9 mouse cellular contexts compared by ENCODE assay signal in the genomic region with DNA sequence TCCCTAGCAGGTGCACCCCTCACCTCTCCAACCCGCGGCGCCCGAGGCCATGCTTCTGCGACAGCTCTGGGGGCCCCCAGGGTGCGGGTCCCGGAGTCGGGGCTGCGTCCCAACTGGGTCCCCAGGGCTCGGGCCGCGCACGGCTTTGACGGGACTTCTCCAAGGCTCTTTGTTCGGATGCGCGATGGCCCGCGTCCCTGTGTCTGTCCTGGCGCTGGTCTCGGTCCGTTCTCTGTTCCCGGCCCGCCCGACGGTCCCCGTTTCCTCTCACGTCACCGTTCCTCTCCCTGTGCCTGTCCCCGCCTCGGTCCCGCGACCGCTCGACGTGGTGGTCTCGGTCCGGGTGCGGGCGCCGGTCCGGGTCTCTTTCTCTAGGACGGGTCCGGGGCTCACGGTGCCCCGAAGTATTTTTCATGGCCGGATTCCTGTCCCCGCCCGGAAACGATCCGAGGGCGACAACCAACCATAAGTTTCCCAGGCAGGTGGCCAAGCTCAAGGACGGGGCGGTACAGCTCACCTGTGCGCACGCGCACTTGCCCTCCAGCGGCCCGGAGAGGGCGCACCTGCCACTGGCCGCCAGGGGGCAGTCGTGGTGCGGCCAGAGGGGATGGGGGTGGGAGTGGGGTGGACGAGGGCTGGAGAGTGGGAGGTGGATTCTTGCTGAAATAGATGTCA. TPM values are rescaled to one million over a fixed set of nuclear protein-coding genes. Genes with fewer than 3 reads are reported as not detected.
DNase-seq lines count a peak whose midpoint lies in the region; ATAC-seq and TF ChIP-seq lines count a peak whose summit lies in the region.
"Had no signal": no experiment of that assay in that cellular context is flagged by ENCODE, and none has a peak within 500 bp of the region (broad histone marks: within the 10 kb centered on the region; RNA-seq: fewer than 3 reads in every experiment).

A gene (minus strand): TSS at position 511 of the 675 bp plus-strand sequence.

- no peaks in the 10 kb centered on the region for H3K36me3 ChIP-seq in forebrain, embryonic 15.5 days
- H3K36me3 ChIP-seq in kidney, embryonic 14.5 days (ENCODE audit: control insufficient read depth, insufficient read depth, low read length): no peaks in the 10 kb centered on the region
- peaks cover 11% of the 10 kb centered on the region for H3K36me3 ChIP-seq in small intestine, adult 2 months (ENCODE audit: control insufficient read depth, insufficient read depth, low read length)

- peak; percentile 11 for DNase-seq in cerebellum, adult 11 months
- DNase-seq in cerebellum, adult 9-11 months: no peak
- peak; percentile 77 for DNase-seq in lung, postnatal 10 days
- no peak for DNase-seq in adipocyte (ENCODE audit: low spot score)

- H3K4me3 ChIP-seq in bone marrow macrophage, adult 2 months (ENCODE audit: insufficient read depth, low read length): peak within 1 kb of the TSS; percentile 1; the same call in 1 of the 2 replicates
- peak within 1 kb of the TSS; percentile 42 for H3K4me3 ChIP-seq in forebrain, embryonic 15.5 days
- peak within 1 kb of the TSS; percentile 40 for H3K4me3 ChIP-seq in kidney, embryonic 14.5 days (ENCODE audit: low read length)
- peak within 1 kb of the TSS; percentile 90 for H3K4me3 ChIP-seq in small intestine, adult 2 months (ENCODE audit: low read depth, low read length)

- H3K9me3 ChIP-seq in forebrain, embryonic 15.5 days: no peaks in the 10 kb centered on the region
- no peaks in the 10 kb centered on the region for H3K9me3 ChIP-seq in kidney, embryonic 14.5 days (ENCODE audit: control insufficient read depth, low read length)

- ATAC-seq in forebrain, embryonic 15.5 days (replicated peaks): peak; percentile 57; the same call in 1 of the 2 replicates
- peak; percentile 70 for ATAC-seq in kidney, embryonic 14.5 days (ENCODE audit: low FRiP score, low TSS enrichment)

- TF ChIP-seq CTCF in bone marrow macrophage, adult 2 months (IDR thresholded peaks at IDR 0.05; ENCODE audit: low read depth, low read length): peak; percentile 70
- TF ChIP-seq CTCF in small intestine, adult 2 months (IDR thresholded peaks at IDR 0.05; ENCODE audit: extremely low read depth, insufficient read length, insufficient replicate concordance, low read depth, low read length): peak; percentile 94; the same call in 1 of the 2 replicates

- no peak for TF ChIP-seq POLR2A in bone marrow macrophage, adult 2 months (IDR thresholded peaks at IDR 0.05; ENCODE audit: borderline replicate concordance, low read depth, low read length)
- peak; percentile 85 for TF ChIP-seq POLR2A in small intestine, adult 2 months (IDR thresholded peaks at IDR 0.05; ENCODE audit: low read depth, low read length)

- no peak within 1 kb of the TSS for H3K27ac ChIP-seq in bone marrow macrophage, adult 2 months (ENCODE audit: insufficient read depth, low read depth, low read length)
- H3K27ac ChIP-seq in forebrain, embryonic 15.5 days (replicated peaks): no peak within 1 kb of the TSS
- no peak within 1 kb of the TSS for H3K27ac ChIP-seq in kidney, embryonic 14.5 days (ENCODE audit: low read depth, low read length)
- peak within 1 kb of the TSS; percentile 88 for H3K27ac ChIP-seq in small intestine, adult 2 months (ENCODE audit: insufficient read depth, low read depth, low read length)

- H3K9ac ChIP-seq in forebrain, embryonic 15.5 days (replicated peaks): peak within 1 kb of the TSS; percentile 39
- peak within 1 kb of the TSS; percentile 45 for H3K9ac ChIP-seq in kidney, embryonic 14.5 days (ENCODE audit: low read depth, low read length)

- H3K4me2 ChIP-seq in forebrain, embryonic 15.5 days (replicated peaks): peak within 1 kb of the TSS; percentile 59
- H3K4me2 ChIP-seq in kidney, embryonic 14.5 days (replicated peaks; ENCODE audit: low read depth, low read length): peak within 1 kb of the TSS; percentile 56

- H3K4me1 ChIP-seq in bone marrow macrophage, adult 2 months (ENCODE audit: control insufficient read depth, insufficient read depth, low read length): peaks cover 8% of the 10 kb centered on the region; the same call in 1 of the 2 replicates
- H3K4me1 ChIP-seq in forebrain, embryonic 15.5 days: peaks cover 17% of the 10 kb centered on the region; the same call in 1 of the 2 replicates
- peaks cover 2% of the 10 kb centered on the region; the same call in 1 of the 2 replicates for H3K4me1 ChIP-seq in kidney, embryonic 14.5 days (ENCODE audit: control insufficient read depth, insufficient read depth, low read length)
- H3K4me1 ChIP-seq in small intestine, adult 2 months (ENCODE audit: control insufficient read depth, insufficient read depth, insufficient read length, low read length): peaks cover 25% of the 10 kb centered on the region; the same call in 1 of the 2 replicates

- H3K27me3 ChIP-seq in forebrain, embryonic 15.5 days: peaks cover 9% of the 10 kb centered on the region; the same call in 1 of the 2 replicates
- H3K27me3 ChIP-seq in kidney, embryonic 14.5 days (ENCODE audit: control insufficient read depth, insufficient read depth, low read length): peaks cover 18% of the 10 kb centered on the region
- 0 out of 2 replicates have a peak, but pooled peaks cover 5% of the 10 kb centered on the region for H3K27me3 ChIP-seq in small intestine, adult 2 months (ENCODE audit: control insufficient read depth, insufficient read depth, low read length)
- H3K27me3 ChIP-seq: CH12.LX had no signal

- WGBS in forebrain, embryonic 15.5 days: 2% methylated on average over 64 of the region's 64 CpGs
- 2% methylated on average over 64 of the region's 64 CpGs for WGBS in kidney, embryonic 14.5 days
- WGBS in small intestine, adult 2 months: 1% methylated on average over 64 of the region's 64 CpGs

RNA-seq across cellular contexts. Expression of the gene that starts here (rescaled TPM):
- polyA plus RNA-seq in bone marrow macrophage, adult 2 months (2012; ENCODE audit: insufficient read depth, insufficient read length, missing spikeins): not detected in 2 replicates
- 2.0 and 2.2 TPM in 2 replicates for polyA plus RNA-seq in forebrain, embryonic 15.5 days (2015; fragmentation: Nextera tagmentation; extraction: Ambion mirVana)
- 2.1 and 4.0 TPM in 2 replicates for polyA plus RNA-seq in kidney, embryonic 14.5 days (2014; fragmentation: Nextera tagmentation; extraction: Ambion mirVana)
- 26.5 and 48.7 TPM in 2 replicates for polyA plus RNA-seq in small intestine, adult 2 months (2012; rRNA removed)

Comparison
In these comparisons a context has a peak if more than half of its experiments do, and no peak if none do; other contexts are left out.
1. DNase-seq: peak in cerebellum, adult 11 months (single experiment) and lung, postnatal 10 days (single experiment); none in cerebellum, adult 9-11 months (single experiment) and adipocyte (single experiment).
2. H3K4me3 ChIP-seq: peak in every context shown above with its lines; median percentile 90 in small intestine, adult 2 months; 42 in forebrain, embryonic 15.5 days; 40 in kidney, embryonic 14.5 days; 1 in bone marrow macrophage, adult 2 months.